Mouse (Mus musculus): ENCODE data around the gene Timm13.

Timm13 gene

DNA sequence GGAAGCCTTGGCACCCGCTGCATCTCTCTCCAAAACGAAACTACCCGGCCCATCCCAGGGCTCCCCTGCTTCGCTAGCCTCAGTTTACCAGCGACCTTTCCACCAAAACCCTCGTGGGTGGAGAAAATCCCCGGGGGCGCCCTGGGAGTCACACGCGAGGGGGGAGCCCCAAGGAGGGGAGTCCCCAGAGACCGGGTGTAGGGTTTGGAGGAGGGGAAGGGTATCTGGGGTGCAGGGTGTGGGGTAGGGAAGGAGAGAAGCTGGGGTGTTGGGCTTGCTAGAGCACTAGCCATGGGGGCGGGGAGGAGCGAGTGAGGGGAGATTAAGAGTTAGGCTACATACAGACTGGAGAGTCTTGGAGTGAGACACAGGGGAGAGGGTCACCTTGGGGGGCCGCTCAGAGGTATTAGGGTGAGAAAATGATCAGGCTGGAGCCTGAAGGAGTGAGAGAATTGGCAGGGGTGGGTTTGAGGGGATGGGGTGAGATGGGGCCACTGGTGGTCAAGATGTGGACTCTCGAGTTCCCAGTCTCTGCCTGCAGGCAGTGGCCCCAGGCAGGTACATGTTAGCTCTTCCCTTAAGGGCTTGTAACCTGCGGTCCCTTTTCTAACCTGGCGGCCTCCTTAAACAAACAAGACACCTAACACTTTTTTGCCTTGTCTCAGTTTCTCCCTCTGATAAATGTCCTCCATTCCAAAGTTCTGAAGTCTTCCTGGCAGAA, 32.1 kb upstream of the Timm13 start:
- no peak for DNase-seq (ENCODE audit: low spot score)

DNA sequence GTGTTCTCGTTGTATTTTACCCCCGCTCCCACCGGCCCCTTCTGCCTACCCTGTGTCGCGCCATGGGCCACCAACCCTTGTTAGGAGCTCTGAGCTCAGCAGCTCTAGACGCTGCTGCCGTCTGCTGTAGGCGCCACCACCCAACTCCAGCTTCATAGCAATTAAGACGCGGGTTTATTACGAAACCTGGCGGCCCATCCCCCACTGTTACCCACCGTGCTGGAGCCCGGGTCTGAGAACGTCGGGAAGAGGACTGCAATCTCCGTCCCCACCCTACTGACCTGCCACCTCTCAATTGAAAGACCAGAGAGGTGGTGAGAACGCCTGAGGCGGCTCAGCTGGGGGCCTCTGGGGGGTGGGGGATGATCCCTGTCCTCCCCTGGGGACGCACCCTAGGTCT, 31.4 kb upstream of the Timm13 start:
- peak; percentile 44 for DNase-seq (ENCODE audit: low spot score)

DNA sequence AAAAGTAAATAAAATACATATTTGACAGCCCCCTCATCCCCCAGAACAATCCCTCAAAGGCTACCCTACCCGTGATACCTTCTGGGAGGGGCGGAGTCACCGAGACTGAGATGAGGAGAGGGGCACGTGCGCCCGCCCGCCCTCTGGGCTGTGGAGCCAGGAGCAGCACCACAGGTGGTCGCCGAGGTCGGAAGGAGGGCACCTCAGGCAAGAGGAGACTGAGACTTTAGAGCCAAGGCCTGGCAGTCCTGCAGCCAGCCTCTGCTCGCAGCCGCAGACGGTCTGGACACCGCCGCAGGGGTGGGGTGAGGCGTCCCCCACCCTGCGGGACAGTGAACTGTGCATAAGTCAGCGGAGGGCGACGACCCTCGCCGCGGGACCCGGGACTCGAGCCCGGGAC, 30.9 kb upstream of the Timm13 start:
- DNase-seq (ENCODE audit: low spot score), result no peak

DNA sequence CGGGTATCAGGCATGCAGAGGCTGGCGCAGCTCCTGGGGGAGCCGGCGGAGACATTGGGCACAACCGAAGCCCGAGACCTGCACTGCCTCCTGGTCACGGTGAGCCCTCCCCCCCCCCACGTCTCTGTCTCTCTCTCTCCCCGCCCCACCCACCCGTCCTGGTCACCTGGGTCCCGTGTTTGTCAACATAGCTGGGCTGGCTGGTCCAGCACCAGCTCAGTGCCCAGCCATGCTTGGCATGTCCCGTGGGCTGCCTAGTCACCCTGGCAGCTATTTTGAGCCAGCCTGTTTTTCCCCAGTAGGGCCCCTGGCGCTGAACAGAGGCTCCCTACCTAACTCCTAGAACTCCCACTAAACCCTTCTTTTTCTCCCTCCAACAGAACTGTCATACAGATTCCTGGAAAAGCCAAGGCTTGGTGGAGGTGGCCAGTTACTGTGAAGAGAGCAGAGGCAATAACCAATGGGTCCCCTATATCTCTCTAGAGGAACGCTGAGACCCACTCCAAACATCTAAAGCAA, 30.4 kb upstream of the Timm13 start:
- no peak for DNase-seq (ENCODE audit: low spot score)

DNA sequence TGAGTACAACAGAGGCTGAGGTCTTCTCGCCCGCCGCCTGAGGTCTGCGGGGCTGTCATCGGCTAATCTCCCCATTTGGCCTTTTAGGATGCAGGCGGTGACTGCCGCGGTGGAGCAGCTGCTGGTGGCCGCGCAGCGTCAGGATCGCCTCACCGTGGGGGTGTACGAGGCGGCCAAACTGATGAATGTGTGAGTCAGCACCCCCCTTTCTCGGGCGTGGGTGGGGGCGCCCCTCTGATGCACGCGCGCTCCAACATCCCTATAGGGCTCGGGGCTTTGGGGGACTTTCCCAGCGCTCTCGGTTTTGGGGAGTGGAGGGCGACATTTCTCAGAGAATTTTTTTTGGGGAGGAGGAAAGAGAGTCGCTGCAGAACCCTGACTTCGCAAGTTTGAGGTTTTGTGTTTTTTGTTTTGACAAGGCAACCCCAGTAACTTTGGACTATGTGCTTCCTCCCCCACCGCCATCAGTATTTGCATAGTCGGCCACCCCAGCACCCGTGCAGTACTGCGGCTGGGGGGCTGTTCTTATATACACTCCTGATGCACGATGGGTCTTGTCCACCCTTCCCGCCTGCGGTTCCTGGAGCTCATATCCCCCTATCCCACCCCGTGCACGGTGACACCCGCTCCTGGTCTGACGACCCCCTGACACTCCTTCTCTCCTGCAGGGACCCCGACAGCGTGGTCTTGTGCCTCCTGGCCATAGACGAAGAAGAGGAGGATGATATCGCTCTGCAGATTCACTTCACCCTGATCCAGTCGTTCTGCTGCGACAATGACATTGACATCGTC, 29.8 kb upstream of the Timm13 start:
- no peak for DNase-seq (ENCODE audit: low spot score)

DNA sequence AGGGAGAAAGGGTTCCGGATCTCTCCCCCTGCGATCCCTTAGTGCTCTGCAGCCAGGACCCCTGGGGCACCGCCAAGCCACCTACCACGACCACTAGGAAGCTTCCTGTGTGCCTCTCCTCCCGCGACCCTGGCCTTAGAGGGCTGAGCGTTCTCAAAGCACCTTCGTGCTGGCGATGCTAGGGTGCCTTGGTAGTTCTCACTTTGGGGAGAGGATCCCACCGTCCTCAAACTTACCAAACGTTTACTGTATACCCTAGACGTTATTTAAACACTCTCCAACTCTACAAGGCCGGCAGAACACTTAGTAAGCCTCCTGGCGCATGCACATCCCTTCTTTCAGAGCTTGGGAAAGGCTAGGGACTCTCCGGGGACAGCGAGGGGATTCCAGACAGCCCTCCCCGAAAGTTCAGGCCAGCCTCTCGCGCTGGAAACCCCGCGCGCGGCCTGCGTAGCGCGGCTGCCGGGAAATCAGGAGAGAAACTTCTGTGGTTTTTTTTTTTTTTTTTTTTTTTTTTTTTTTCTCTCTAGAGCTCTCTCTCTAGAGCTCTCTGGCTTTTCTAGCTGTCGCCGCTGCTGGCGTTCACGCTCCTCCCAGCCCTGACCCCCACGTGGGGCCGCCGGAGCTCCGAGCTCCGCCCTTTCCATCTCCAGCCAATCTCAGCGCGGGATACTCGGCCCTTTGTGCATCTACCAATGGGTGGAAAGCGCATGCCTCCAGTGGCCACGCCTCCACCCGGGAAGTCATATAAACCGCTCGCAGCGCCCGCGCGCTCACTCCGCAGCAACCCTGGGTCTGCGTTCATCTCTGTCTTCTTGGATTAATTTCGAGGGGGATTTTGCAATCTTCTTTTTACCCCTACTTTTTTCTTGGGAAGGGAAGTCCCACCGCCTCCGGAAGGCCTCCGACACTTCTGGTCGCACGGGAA, 28.8 kb upstream of the Timm13 start, which contains the start of gene Gadd45b:
TSS of gene Gadd45b (plus strand) at position 775 of the 928 bp plus-strand sequence.
- peak; percentile 98 for DNase-seq (ENCODE audit: low spot score)

DNA sequence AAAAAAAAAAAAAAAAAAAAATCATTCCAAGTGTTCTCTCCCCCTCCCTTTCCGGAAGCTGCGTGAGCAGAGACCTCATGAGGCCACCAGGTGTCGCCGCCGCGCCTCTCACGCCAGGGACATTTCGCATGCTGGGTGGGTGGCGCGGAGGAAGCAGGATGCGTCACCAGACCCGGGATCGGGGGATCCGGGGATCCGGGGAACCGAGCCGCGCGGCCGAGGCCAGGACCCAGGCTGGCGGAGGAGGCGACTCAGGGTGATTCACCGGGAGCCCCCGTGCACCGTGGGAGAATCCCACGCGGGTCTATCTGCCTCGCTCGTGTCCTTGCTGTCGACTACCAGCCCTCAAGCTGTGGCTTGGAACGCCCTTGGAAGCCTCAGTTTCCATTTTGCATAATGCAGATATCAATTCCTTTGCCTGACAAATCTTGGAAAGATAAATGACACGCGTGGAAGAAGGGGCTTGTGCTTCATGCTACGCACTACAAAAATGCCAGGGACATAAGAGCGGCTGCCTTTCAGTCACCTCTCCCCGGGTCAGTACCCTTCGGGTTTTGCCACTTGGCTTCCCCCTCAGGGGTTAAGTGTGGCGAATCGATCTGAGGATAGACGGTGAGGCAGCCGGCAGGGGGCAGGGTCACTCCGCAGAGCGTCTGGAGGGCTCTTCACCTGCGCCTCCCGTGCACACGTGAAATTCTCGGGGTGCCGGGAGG, 28.0 kb upstream of the Timm13 start:
- peak; percentile 86 for DNase-seq (ENCODE audit: low spot score)

DNA sequence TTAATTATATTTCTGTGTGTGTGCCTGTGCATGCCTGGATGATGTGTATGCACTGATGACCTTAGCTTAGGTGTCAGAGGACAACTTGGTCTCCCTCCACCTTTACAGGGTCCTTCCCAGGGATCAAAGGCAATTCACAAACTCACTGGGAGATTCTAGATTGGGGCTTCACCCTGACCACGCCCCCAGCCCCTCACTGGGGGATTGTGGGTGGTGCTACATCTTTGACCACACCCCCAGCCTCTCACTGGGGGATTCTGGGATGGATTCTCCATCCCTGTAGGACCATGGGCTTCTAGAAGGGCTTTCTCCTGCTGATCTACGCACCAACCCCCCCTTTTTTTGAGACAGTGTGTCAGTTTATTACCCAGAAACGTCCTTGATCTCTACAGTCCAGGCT, 24.7 kb upstream of the Timm13 start:
- no peak for DNase-seq (ENCODE audit: low spot score)

DNA sequence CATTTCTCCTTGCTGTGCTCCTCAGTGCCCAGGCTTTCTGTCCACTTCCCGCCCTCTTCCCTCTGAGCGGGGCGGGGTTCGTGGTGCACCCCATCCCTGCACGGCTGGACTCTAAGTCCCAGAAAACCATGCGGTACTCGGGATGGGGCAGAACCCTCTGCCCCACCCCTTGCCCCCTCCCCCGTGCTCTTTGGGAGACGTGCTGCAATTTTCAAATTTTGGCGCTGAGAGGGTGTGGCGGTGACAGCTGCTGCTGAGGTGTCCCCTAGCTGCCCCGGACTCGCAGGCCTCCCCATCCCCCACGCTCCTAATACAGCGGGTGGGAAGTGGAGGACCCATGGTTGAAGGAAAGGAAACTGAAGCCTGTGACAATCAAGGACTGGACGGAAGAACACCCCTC, 21.2 kb upstream of the Timm13 start:
- no peak for DNase-seq (ENCODE audit: low spot score)

DNA sequence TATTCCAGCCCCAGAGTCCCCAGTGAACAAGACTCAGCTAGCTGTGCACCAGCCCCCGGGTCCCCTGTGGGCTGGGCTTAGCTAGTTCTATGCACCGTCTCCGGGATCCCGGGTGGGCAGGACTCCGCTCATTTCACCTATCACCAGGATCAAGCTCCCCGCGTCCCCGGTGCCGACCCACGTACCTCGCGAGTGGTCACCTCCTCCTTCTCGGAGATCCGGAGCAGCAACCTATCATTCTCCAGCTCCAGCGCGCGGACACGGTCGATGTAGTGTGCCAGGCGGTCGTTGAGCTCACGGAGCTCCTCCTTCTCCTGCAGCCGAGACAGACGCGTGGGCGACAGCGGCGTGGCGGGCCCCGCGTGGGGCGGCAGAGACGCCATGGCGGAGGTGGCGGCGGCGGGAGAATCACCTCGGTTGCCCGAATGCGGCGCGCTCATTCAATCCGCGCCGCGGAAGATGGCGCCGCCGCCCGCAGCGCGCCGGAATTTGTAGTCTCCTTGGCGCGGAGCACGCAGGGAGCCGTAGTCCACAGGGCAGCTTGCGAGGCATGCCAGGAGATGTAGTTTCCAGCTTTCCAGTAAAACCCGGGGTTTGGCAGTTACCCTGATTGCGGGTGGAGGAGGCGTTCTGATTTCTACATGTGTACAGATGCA, 17.1 kb upstream of the Timm13 start, which contains the start of gene Lmnb2:
TSS of gene Lmnb2 (minus strand) at position 467 of the 656 bp plus-strand sequence.
- peak; percentile 59 for DNase-seq (ENCODE audit: low spot score)

DNA sequence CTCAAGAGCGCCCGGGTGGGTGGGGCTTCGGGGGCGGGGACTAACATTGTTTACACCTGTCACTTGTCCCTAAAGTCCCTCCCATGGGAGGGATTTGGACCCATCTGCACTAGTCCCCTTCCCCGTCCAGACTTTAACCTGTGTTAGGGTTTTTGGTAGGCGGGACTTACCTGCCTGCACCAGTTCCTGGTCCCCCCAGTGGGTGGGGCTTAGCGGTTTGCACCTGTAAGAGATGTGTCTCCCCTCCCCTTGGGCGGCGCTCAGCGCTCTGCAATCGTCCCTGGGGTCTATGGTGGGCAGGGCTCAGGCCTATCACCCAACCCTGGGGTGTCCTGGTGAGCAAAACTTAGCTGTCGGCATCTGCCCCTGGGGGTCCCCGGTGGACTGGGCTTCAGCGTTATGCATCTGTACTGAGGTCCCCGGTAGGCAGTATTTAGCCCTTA, 16.6 kb upstream of the Timm13 start:
- peak; percentile 85 for DNase-seq (ENCODE audit: low spot score)

DNA sequence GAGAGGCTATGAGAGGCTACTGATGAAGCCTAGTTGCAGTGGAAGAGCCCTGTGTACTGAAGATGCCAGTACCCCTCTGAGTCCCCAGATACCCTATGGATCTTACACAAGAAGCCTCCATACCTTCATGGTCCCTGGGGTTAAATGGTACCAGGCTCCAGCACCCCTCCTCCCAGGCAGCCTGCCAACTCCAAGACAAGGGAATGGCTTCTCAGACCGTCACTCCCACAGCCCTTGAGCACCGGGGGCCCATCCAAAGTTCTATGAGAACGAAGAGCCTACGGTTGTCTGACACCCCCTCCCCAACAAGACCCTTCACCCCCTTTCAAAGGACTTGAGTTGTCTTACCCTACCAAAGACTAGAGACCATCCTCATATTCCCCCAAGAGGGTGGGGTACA, 15.0 kb upstream of the Timm13 start:
- DNase-seq (ENCODE audit: low spot score), result no peak

DNA sequence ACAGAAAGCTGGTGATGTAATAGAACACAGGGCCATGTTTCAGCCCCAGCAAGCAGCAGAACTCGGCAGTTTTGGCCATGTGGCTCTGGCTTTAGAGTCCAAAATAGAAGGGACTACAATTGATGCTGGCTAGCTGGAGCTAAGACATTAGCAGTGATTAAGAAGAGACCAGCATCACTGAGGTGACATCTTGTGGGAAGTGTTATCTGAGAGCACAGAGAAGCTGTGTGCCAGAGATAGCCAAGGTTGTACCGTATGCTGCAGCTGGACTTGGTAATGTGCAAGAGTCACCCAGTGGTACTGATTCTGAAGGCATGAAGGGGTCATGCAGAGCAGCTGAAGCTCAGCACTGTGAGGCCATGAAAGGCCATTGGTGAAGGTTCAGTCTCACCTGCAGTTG, 14.5 kb upstream of the Timm13 start:
- no peak for DNase-seq (ENCODE audit: low spot score)

DNA sequence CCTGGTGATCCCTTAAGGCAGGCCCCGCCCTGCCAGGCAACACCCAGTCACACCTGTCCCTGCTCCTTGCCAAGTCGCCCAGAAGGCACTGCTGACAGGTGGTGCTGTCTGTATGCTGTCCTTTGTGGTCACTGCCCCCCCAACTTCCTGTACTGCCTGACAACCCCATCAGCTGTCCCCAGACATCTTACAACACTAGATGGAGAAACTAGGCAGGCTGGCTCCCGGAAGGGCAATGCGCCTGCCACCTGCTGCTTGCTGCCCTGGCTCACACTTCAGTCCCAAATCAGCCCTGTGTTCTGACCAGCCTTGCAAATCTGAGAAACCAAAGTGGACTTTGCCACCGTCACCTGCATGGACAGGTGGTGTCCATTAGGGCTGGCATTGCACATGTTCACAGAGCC, 13.5 kb upstream of the Timm13 start:
- no peak for DNase-seq (ENCODE audit: low spot score)

DNA sequence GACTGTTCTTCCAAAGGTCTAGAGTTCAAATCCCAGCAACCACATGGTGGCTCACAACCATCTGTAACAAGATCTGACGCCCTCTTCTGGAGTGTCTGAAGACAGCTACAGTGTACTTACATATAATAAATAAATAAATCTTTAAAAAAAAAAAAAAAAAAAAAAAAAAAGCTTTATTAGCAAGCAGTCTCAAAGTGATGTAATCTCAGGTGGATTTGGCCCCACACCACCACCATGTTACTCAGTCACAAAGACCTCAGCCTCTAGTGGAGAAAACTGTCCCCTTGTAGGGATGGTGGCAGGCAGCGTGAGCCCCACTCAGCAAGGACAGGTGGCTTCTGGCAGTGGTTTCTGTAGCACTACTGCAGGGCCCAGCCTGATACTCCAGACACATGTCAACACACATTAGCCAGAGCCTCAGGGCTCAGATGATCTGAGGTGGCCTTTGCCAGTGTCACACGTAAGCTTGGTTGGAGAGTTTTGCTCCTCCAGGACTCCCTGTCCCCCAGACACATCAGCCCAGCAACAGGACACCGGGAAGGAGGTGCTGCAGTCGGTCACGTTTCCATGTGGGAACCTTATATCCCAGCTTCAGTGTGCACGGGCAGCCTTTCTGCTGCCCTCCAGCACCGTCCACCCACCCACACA, 12.7 kb upstream of the Timm13 start:
- DNase-seq (ENCODE audit: low spot score), result no peak

DNA sequence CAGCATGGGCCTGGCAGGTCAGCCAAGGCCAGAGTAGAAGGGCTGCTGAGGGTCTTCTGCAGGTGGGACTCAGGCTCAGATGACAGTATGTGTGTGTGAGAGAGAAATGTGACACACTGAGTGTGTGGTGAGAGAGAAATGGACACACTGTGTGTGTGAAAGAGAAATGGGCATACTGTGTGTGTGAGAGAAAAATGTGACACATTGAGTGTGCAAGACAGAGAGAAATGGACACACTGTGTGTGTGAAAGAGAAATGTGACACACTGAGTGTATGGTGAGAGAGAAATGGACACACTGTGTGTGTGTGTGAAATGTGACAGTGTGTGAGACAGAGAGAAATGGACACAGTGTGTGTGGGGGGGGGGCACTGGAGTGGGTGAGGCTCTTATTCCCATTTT, 11.1 kb upstream of the Timm13 start:
- DNase-seq (ENCODE audit: low spot score), result no peak

DNA sequence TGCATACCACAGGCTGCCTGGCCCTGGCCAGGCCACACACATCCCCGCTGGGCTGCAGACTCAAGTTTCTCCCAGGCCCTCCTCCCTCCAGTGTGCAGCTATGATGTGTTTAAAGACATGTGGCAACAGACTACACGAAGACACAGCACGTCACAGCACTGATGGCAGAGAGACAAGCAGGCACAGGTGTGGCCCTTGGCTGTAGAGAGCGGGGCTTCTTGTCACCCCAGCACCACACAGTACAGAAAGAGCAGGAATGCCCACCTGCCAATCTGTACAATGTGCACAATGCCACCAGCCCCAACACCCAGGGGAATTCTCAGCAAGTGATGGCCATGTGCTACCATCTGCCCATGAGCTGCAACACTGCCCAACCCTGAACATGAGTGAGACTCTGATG, 10.6 kb upstream of the Timm13 start:
- DNase-seq (ENCODE audit: low spot score), result no peak

DNA sequence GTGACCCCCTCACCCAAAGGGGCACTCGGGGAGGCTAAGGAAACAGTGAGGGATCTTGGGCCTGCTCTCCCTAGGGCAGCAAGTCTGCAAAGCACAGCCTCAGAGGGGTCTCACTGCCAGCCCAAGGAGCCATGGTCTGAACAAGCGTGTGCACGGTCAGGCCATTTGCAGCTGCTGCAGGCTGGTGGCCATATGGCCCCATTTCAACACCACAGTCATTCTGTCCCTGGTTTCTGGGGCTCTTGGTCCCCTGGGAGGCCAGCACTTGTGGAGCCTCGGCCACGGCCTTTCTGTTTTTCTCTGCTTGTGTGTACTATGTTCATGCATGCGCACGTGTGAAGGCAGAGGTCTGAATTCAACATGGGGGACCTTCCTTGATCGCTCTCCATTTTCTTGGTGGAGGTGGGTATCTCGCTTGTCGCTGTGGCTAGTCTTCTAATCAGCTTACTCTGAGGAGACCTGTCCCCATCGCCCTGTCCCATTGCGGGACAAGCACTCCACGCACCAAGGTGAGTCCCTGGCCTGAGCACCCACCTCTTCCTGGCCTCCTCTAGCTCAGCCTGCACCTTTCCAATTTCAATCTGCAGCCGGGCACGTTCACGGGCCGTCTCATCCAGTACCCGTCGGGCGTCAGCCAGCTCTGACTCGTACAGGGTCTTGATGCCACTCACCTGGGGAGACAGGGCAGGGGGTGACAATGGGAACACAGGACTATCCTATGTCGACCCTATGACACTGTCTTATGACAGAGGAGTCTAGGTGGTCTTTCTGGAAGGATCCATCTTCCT, 8.8 kb upstream of the Timm13 start:
- no peak for DNase-seq (ENCODE audit: low spot score)

DNA sequence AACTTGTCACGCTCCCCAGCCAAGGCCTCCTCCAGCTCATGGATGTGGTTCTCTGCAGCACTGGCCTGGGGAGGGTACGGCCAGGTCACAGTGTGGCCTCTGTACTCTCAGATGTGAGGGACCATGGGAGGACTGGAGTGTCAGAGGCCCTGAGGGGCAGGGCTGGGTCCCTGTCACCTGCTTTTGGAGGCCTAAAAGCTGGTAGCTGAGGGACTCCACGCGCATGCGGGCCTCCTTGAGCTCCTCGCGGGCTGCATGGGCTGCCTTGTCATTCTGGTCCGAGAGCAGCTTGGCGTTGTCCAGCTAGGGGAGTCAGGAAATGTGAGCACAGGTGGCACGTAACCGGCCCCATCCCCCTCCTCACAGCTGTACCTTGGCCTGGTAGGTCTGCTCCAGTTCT, 3.9 kb upstream of the Timm13 start:
- DNase-seq (ENCODE audit: low spot score), result peak; percentile 49

All from yolk sac, embryonic 10.5 days (tissue).